ENCODE assay signal across 9 mouse cellular contexts in genomic region chr2:133554286-133555021, GRCm38 (mm10). TPM values are rescaled to one million over a fixed set of nuclear protein-coding genes. Genes with fewer than 3 reads are reported as not detected.
DNase-seq lines count a peak whose midpoint lies in the region; ATAC-seq and TF ChIP-seq lines count a peak whose summit lies in the region.
"Had no signal": no experiment of that assay in that cellular context is flagged by ENCODE, and none has a peak within 500 bp of the region (broad histone marks: within the 10 kb centered on the region; RNA-seq: fewer than 3 reads in every experiment).

No protein-coding gene starts in this region.

- H3K4me2 ChIP-seq in forebrain, embryonic 14.5 days (ENCODE audit: low read length): peak overlapping the region; percentile 73
- peak overlapping the region; percentile 96 for H3K4me2 ChIP-seq in midbrain, embryonic 16.5 days (ENCODE audit: low read length)

- no peak for TF ChIP-seq CTCF in spleen, adult 2 months (IDR thresholded peaks at IDR 0.05; ENCODE audit: extremely low read depth, insufficient read depth, insufficient read length, insufficient replicate concordance)

- H3K27me3 ChIP-seq in spleen, adult 2 months (ENCODE audit: control insufficient read depth, insufficient read depth, low read length): peaks cover 14% of the 10 kb centered on the region
- H3K27me3 ChIP-seq in forebrain, embryonic 14.5 days (replicated peaks; ENCODE audit: control insufficient read depth, insufficient read depth, low read length): peaks cover 49% of the 10 kb centered on the region
- peaks cover 26% of the 10 kb centered on the region for H3K27me3 ChIP-seq in midbrain, embryonic 16.5 days (ENCODE audit: control insufficient read depth, insufficient read depth, low read depth, low read length)

- H3K27ac ChIP-seq in spleen, adult 2 months (ENCODE audit: insufficient read depth, low read length): no peak overlapping the region
- H3K27ac ChIP-seq in forebrain, embryonic 14.5 days (ENCODE audit: low read depth, low read length): no peak overlapping the region
- H3K27ac ChIP-seq in midbrain, embryonic 16.5 days (ENCODE audit: low read length): no peak overlapping the region

- no peak for DNase-seq in spleen, adult 2 months (ENCODE audit: low read depth in 1 of 2, low spot score in 2 of 2)
- no peak for DNase-seq in spleen, postnatal 4 days (ENCODE audit: low spot score in 2 of 2)
- peak; percentile 61 for DNase-seq in forebrain, embryonic 14.5 days (ENCODE audit: low spot score)
- peak; percentile 57 for DNase-seq in heart, postnatal 4 days
- DNase-seq in liver: peak; percentile 46
- DNase-seq in urinary bladder, postnatal 4 days (ENCODE audit: low spot score in 2 of 2): peak; percentile 39 to 65
- DNase-seq in frontal cortex, postnatal 10 days (ENCODE audit: low spot score in 2 of 2): no peak

- H3K9me3 ChIP-seq in forebrain, embryonic 14.5 days (replicated peaks; ENCODE audit: control insufficient read depth, low read length): no peaks in the 10 kb centered on the region
- H3K9me3 ChIP-seq in midbrain, embryonic 16.5 days (replicated peaks; ENCODE audit: control insufficient read depth, low read length, poor library complexity, severe bottlenecking): no peaks in the 10 kb centered on the region

- peak overlapping the region; percentile 55 for H3K9ac ChIP-seq in forebrain, embryonic 14.5 days (ENCODE audit: low read length)
- H3K9ac ChIP-seq in midbrain, embryonic 16.5 days (ENCODE audit: low read depth, low read length): peak overlapping the region; percentile 62

- ATAC-seq in forebrain, embryonic 14.5 days: peak; percentile 40
- peak; percentile 63 for ATAC-seq in midbrain, embryonic 16.5 days
- ATAC-seq: Patski had no signal

- 3% methylated on average over 53 of the region's 55 CpGs for WGBS in spleen, adult 2 months
- WGBS in forebrain, embryonic 14.5 days: 1% methylated on average over 48 of the region's 55 CpGs
- under 1% methylated on average over 55 of the region's 55 CpGs for WGBS in midbrain, embryonic 16.5 days

- no peak for TF ChIP-seq POLR2A in spleen, adult 2 months (IDR thresholded peaks at IDR 0.05; ENCODE audit: low read depth, low read length)

- peaks cover 2% of the 10 kb centered on the region; the same call in 1 of the 2 replicates for H3K4me1 ChIP-seq in spleen, adult 2 months (ENCODE audit: control insufficient read depth, insufficient read depth, insufficient read length)
- H3K4me1 ChIP-seq in forebrain, embryonic 14.5 days (ENCODE audit: control insufficient read depth, insufficient read depth, low read length): peaks cover 9% of the 10 kb centered on the region
- peaks cover 10% of the 10 kb centered on the region; the same call in 1 of the 2 replicates for H3K4me1 ChIP-seq in midbrain, embryonic 16.5 days (ENCODE audit: control insufficient read depth, insufficient read depth, low read length)

- no peaks in the 10 kb centered on the region for H3K36me3 ChIP-seq in spleen, adult 2 months (ENCODE audit: control insufficient read depth, insufficient read depth, low read length)
- H3K36me3 ChIP-seq in forebrain, embryonic 14.5 days (ENCODE audit: control insufficient read depth, insufficient read depth, low read length): no peaks in the 10 kb centered on the region
- no peaks in the 10 kb centered on the region for H3K36me3 ChIP-seq in midbrain, embryonic 16.5 days (ENCODE audit: control insufficient read depth, insufficient read depth, low read length)

- H3K4me3 ChIP-seq in spleen, adult 2 months (ENCODE audit: extremely low read depth, insufficient read depth, insufficient read length): peak overlapping the region; percentile 27
- H3K4me3 ChIP-seq in forebrain, embryonic 14.5 days (ENCODE audit: low read depth, low read length): peak overlapping the region; percentile 38
- peak overlapping the region; percentile 73 for H3K4me3 ChIP-seq in midbrain, embryonic 16.5 days (ENCODE audit: low read depth, low read length)

RNA-seq across cellular contexts. Expression of gene Bmp2, which starts 2.5 kb away (rescaled TPM):
- polyA plus RNA-seq in spleen, adult 2 months (2012; rRNA removed): 6.2 and 11.2 TPM in 2 replicates
- polyA plus RNA-seq in forebrain, embryonic 14.5 days (2014; fragmentation: Nextera tagmentation; extraction: Ambion mirVana): 0.88 and 1.2 TPM in 2 replicates
- total RNA-seq in heart, postnatal 4 days (2021): 1 to 10 TPM; 4.2 to 4.6 TPM
- 3.2 and 3.6 TPM in 2 replicates for polyA plus RNA-seq in midbrain, embryonic 16.5 days (2015; fragmentation: Nextera tagmentation; extraction: Ambion mirVana)

Comparison
In these comparisons a context has a peak if more than half of its experiments do, and no peak if none do; other contexts are left out.
1. DNase-seq: peak in forebrain, embryonic 14.5 days (single experiment), heart, postnatal 4 days (single experiment), liver (single experiment) and urinary bladder, postnatal 4 days (2 of 2); none in spleen, adult 2 months (0 of 2), spleen, postnatal 4 days (0 of 2) and frontal cortex, postnatal 10 days (0 of 2).
2. Peak in every context shown above with its lines, with median percentiles within 50 percentile points of each other: H3K4me3 ChIP-seq.